Mouse (Mus musculus) heart, adult 18-20 months (tissue): ENCODE measurements at regions not wholly inside any gene's neighbourhood (a gene's known extent, or its start where the extent isn't known, plus 50 kb on each side); places are given as distances from the start of the nearest gene placed in this dataset.

ENCODE experiments used
- DNase-seq, 2 experiments: peaks; one replicate each; pipeline ENCODE4 v3.0.0; 2021 to 2022; ENCODE audit warnings: mixed read lengths in 1 of 2

GRCm38 (mm10) chr15:61294131-61294530 lies 371.3 kb upstream of the A1bg start:
- DNase-seq = no peak

GRCm38 (mm10) chr15:61268766-61269165 lies 346.0 kb upstream of the A1bg start:
- no peak for DNase-seq

- DNase-seq = no peak
Measured at GRCm38 (mm10) chr15:61259047-61259446, 336.2 kb upstream of the A1bg start.

DNA sequence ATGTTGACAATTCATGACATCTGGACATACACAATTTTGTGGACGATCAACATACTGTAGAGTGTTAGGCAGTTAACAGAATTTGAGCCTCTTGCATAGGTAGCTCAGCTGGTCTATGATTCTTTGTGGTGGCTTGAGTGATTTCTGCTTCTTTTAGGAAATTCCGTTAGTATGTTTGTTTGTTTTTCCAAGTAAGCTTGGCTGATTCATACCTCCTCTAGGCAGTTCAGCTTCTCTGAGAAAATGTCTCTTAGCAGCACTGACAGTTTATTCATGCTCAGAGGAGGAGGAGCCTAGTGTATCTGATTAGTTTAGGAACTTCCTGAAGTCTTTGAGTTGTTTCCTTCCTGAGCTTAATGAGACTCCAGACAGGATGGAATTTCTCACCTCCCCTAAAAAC lies 321.7 kb upstream of the A1bg start:
- no peak for DNase-seq

DNA sequence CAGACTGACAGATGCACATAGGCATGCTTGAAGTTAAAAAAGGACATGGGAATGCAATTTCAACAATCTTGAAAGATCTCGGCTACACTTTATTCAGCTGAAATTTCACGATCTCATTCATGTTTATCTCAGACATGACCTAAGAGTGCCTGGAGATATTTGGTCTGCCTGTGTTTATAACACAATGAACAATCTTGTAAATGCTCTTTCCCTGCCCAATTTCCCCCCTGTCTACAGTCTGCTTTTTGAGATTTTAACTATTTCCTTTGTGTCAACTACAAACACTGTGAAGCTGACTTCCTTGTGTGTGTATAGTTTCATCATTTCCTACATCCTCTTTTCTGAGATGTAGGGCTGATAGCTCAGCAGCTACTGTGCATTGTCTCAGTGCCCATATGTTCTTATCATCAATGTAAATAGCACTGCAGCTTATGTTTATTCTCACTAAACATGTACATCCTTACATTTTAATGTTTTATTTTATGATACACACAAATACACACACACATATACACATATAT lies 319.4 kb upstream of the A1bg start:
- DNase-seq = no peak

DNA sequence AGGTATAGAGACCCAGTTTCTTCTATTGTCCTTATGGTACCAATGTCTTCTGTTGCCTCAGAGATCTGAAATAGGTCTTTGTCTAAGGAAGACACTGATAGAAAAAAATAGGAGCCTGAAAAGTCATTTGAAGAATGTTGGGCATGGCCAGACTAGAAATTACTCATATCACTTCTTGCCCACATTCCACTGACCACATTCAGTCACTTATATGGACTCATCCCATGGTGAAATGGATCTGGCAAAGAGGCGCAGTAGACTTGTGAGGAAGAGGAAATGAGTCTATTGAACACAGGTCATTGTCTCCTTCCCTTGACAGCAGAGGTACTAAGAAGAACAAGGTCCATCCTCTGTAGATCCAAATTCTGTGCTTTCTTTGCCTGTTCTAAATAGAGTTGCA lies 318.9 kb upstream of the A1bg start:
- DNase-seq = no peak

GRCm38 (mm10) chr15:61240344-61240743 lies 317.5 kb upstream of the A1bg start:
- DNase-seq = no peak

DNA sequence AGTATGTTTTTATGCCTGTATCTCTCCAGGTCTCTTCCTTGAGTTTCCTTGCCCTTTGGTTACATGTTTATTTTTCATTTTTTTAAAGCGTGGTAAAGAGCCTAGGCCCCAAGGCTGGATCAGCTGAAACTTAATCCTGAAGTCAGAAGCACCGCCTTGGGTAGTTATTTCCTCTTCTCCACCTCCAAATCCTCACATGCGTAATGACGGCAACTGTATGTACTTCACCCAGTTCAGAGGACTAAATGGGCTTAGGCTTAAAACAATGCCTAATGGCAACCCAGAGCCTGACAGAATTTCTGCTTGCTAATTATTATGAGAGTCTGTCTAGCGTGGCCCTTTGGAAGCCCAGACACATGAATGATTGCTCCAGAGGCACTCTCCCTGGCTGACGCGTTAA lies 316.6 kb upstream of the A1bg start:
- DNase-seq = no peak

DNA sequence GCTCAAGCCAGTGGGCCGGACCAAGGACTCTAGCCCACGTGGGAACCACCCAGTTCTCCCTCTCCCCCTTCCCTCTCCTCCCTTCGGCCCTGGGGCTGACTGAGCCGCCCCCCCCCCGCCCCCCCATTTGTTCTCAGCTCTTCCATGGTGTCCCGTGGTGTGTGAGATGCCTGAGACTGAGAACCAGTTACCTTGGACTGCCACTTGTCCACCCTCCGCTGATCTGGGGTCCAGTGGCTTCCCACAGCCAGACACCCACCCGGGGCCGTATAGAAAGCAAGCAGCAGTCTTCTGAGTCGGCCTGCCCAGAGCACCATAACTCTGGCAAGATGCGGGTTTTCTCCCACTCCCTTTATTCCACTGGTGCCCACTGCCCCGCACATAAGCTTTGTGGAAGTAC lies 316.2 kb upstream of the A1bg start:
- no peak for DNase-seq

DNA sequence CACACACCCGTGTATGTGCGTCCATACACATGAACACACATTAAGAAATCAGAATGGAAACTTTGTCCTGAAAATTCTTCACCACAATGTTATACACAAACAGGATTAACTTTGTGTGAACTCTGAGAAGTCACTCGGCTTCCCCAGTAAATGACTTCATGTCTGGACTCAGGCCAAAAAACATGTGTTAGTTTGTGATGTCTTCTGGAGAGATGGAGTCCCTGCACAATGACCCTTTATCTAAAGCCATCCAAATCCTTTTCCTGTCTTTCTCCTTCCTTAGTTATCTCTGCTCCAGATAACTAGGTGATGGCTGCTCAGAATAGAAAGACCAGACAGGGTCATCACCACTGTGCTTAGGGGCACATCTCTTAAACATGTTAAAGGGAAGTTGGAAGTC lies 306.8 kb upstream of the A1bg start:
- DNase-seq = peak in 1 of 2 experiments; percentile 2

GRCm38 (mm10) chr15:61222923-61223322 lies 300.1 kb upstream of the A1bg start:
- DNase-seq = no peak

DNA sequence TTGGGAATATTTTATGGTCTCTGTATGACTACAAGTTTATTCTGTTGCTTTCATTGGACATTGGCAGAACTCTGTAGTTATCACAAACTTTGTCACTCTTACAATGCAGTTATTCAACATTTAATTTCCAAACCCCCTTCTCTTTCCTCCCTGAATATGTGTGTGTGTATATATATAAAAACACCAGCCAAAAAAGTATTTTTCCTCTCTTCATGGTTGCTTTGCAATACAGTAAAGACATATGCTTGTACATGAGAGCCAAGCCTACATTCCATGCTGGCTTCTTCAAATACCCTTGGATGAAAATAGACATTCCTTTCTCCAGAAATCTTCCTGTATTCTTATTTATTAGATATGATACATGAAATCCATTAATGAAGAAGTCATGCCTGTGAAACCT lies 287.3 kb upstream of the A1bg start:
- no peak for DNase-seq

GRCm38 (mm10) chr15:61189981-61190380 lies 267.2 kb upstream of the A1bg start:
- DNase-seq = no peak

- peak; percentile 6 to 15 for DNase-seq
Measured at GRCm38 (mm10) chr15:61189481-61189880, 266.7 kb upstream of the A1bg start.

DNA sequence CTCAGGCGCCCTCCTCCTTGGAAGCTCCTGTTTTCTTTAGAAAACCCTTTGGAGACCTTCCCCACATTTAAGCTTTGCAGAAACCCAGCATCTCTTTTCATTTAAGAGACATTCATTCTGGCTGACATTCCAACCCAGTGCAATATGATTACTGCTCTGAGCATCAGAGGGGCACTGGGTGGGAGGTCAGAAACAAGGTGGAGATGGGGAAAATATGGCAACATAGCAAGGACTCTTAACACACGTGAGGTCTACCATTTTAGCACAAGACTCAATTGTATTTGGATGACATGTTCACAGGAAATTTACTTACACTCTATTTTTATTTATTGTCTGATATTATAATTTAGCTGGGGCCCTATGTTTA lies 261.8 kb upstream of the A1bg start:
- no peak for DNase-seq

- DNase-seq = no peak
Measured at GRCm38 (mm10) chr15:61183751-61184596, 261.2 kb upstream of the A1bg start.

- no peak for DNase-seq
Measured at GRCm38 (mm10) chr15:61183291-61183690, 260.5 kb upstream of the A1bg start.

- no peak for DNase-seq
Measured at GRCm38 (mm10) chr15:61168842-61169416, 246.1 kb upstream of the A1bg start.

- DNase-seq = no peak
Measured at GRCm38 (mm10) chr15:61165050-61165449, 242.2 kb upstream of the A1bg start.

GRCm38 (mm10) chr15:61161397-61161796 lies 238.6 kb upstream of the A1bg start:
- peak; percentile 7 to 23 for DNase-seq

GRCm38 (mm10) chr15:61160666-61161065 lies 237.9 kb upstream of the A1bg start:
- DNase-seq = no peak

- no peak for DNase-seq
Measured at GRCm38 (mm10) chr15:61159552-61159951, 236.7 kb upstream of the A1bg start.

- DNase-seq = peak; percentile 17 to 26
Measured at GRCm38 (mm10) chr15:61158041-61158545, 235.3 kb upstream of the A1bg start.

DNA sequence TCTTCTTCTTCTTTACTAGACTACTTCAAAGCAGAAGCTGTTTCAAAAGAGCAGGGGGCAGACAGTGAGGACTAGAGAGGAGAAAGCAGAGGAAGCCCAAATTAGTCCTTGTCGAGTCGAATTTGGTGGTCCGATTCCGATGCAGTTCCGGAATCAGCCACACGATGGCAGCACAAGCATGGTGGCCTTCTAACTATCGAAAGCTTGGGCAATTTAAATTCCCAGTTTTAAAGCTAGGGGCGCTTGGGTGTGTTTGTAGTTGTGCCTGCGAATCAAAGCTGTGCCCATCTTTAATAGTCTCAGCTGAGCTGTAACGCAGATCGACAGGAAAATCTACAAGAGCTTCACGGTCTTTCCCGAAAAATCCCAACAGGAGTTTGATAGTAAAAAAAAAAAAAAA lies 234.7 kb upstream of the A1bg start:
- DNase-seq = peak; percentile 82 to 97
